Mouse (Mus musculus) midbrain, embryonic 14.5 days (tissue): Measurements from ENCODE around the gene Nxn. TPM values are rescaled to one million over a fixed set of nuclear protein-coding genes. Genes with fewer than 3 reads are reported as not detected.

Experiments
- ATAC-seq: fragments of 200-750 bp; cut with Nextera tagmentation; 2 replicates; pipeline ENCODE4 v1.8.0; 2017; ENCODE audit warnings: moderate number of reproducible peaks, moderate library complexity; ENCODE audit not compliant: low FRiP score, low TSS enrichment
- DNase-seq: peaks from one replicate; pipeline ENCODE4 v3.0.0-alpha.2; 2015
- H3K27ac ChIP-seq: fragments of 300-500 bp; sonication (generic); replicated peaks from 2 replicates; pipeline ENCODE4 v1.5.1; 2014; ENCODE audit warnings: mild to moderate bottlenecking, low read depth, low read length, moderate library complexity
- H3K27me3 ChIP-seq: fragments of 300-500 bp; sonication (generic); 2 replicates; pipeline ENCODE4 v1.6.1; 2014; ENCODE audit warnings: low read length, control low read depth, mixed read lengths; ENCODE audit not compliant: control insufficient read depth, insufficient read depth
- H3K36me3 ChIP-seq: fragments of 300-500 bp; sonication (generic); 2 replicates; pipeline ENCODE4 v1.6.1; 2014; ENCODE audit warnings: low read length, control low read depth; ENCODE audit not compliant: control insufficient read depth, insufficient read depth
- H3K4me1 ChIP-seq: fragments of 300-500 bp; sonication (generic); 2 replicates; pipeline ENCODE4 v1.6.1; 2014; ENCODE audit warnings: mild to moderate bottlenecking, antibody characterized with exemption, low read length, control low read depth; ENCODE audit not compliant: control insufficient read depth, insufficient read depth
- H3K4me2 ChIP-seq: fragments of 300-500 bp; sonication (generic); 2 replicates; pipeline ENCODE4 v1.6.1; 2014; ENCODE audit warnings: mild to moderate bottlenecking, low read length, moderate library complexity
- H3K4me3 ChIP-seq: fragments of 300-500 bp; sonication (generic); replicated peaks from 2 replicates; pipeline ENCODE4 v1.5.1; 2014; ENCODE audit warnings: low read depth, low read length
- H3K9ac ChIP-seq: fragments of 300-500 bp; sonication (generic); replicated peaks from 2 replicates; pipeline ENCODE4 v1.6.1; 2014; ENCODE audit warnings: mild to moderate bottlenecking, low read length, moderate library complexity
- H3K9me3 ChIP-seq: fragments of 300-500 bp; sonication (generic); 2 replicates; pipeline ENCODE4 v1.6.1; 2016; ENCODE audit warnings: low read length, control low read depth, mixed read lengths; ENCODE audit not compliant: control insufficient read depth
- WGBS: fragments of 180-500 bp; shearing (Covaris S2); extraction: QIAGEN DNeasy Blood & Tissue Kit; methylation state at CpG from one replicate; pipeline ENCODE4 v1.1.7; 2014; 5-methylcytosine and 5-hydroxymethylcytosine counted together
- polyA plus RNA-seq: library from polyadenylated mRNA; unstranded; fragments of >200 nt; fragmentation: Nextera tagmentation; extraction: Ambion mirVana; gene quantifications from 2 replicates; pipeline ENCODE4 v1.2.1, GENCODE M21; 2014

Nxn gene
- polyA plus RNA-seq, 1 experiment from 2014 or later, result 28.2 TPM

GRCm38 (mm10) chr11:76314140-76314539 lies 84.8 kb downstream of the Nxn start:
- WGBS, result 87% methylated on average over 6 of the region's 6 CpGs
- H3K4me2 ChIP-seq, result no peak overlapping the region
- ATAC-seq, result no peak

DNA sequence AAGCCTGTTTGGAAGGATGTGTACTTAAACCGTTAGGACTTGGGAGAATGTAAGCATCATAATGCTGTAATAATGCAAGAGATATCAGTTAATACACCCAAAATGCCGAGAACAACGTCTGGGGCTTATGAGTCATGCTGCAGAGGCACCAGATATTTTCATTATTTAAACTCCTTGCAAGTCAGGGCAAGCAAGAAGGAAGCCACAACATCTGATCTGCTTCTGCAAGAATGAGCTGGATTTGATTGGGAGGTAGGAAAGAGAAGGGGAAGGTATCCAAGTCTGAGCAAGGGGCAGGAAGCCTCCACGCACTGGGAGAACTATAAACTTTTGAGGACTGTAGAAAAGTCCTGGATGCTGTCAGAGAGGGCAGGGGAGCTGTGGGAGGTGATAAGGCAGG lies 86.1 kb downstream of the Nxn start:
- no peaks in the 10 kb centered on the region for H3K27me3 ChIP-seq
- no peak overlapping the region for H3K27ac ChIP-seq
- H3K9me3 ChIP-seq, result no peaks in the 10 kb centered on the region
- WGBS, result 85% methylated on average over 4 of the region's 4 CpGs
- no peaks in the 10 kb centered on the region for H3K36me3 ChIP-seq
- no peaks in the 10 kb centered on the region for H3K4me1 ChIP-seq
- H3K9ac ChIP-seq, result no peak overlapping the region
- ATAC-seq (no peak), DNase-seq (no peak)
- no peak overlapping the region for H3K4me3 ChIP-seq
- no peak overlapping the region for H3K4me2 ChIP-seq

More at GRCm38 (mm10) chr11:76314140-76314539, 84.8 kb downstream of the Nxn start:
- no peak overlapping the region for H3K4me3 ChIP-seq
- no peaks in the 10 kb centered on the region for H3K27me3 ChIP-seq
- H3K9ac ChIP-seq, result no peak overlapping the region
- no peak for DNase-seq
- no peaks in the 10 kb centered on the region for H3K4me1 ChIP-seq
- no peak overlapping the region for H3K27ac ChIP-seq
- H3K36me3 ChIP-seq, result no peaks in the 10 kb centered on the region
- no peaks in the 10 kb centered on the region for H3K9me3 ChIP-seq

- Histone ChIP-seq H3K27me3 (no peaks in the 10 kb centered on the region), H3K36me3 (no peaks in the 10 kb centered on the region), H3K4me3 (no peak overlapping the region), H3K27ac (no peak overlapping the region), H3K9ac (no peak overlapping the region; the same call in 1 of the 2 replicates), H3K4me1 (no peaks in the 10 kb centered on the region), H3K4me2 (no peak overlapping the region), H3K9me3 (no peaks in the 10 kb centered on the region)
- WGBS, result 80% methylated on average over 12 of the region's 12 CpGs
- DNase-seq, result no peak
- ATAC-seq, result no peak
Measured at GRCm38 (mm10) chr11:76311224-76312000, 87.5 kb downstream of the Nxn start.

DNA sequence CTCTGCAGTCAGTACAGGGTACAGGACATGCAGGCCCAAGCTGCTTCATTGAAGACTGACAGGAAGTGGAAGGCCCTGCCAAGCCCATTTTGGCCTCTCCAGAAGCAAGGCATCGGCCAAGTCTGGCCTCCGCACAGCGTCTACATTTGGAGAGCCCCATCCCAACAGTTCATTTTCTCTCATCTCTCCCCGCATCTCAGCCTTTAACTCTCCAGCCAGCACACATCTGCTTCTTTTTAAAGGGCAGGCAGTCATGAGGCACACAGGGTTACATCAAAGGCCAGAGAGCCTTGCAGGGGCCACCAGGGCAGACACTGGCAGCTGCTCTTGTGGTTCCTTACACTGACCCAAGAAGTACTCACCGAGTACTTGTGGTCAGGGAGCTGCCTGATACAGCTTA lies 89.1 kb downstream of the Nxn start:
- no peak for ATAC-seq
- WGBS, result 77% methylated on average over 5 of the region's 5 CpGs
- DNase-seq, result no peak
- Histone ChIP-seq H3K4me1 (no peaks in the 10 kb centered on the region), H3K27me3 (no peaks in the 10 kb centered on the region), H3K4me3 (no peak overlapping the region), H3K9ac (no peak overlapping the region), H3K9me3 (no peaks in the 10 kb centered on the region), H3K4me2 (no peak overlapping the region), H3K27ac (no peak overlapping the region), H3K36me3 (no peaks in the 10 kb centered on the region)

DNA sequence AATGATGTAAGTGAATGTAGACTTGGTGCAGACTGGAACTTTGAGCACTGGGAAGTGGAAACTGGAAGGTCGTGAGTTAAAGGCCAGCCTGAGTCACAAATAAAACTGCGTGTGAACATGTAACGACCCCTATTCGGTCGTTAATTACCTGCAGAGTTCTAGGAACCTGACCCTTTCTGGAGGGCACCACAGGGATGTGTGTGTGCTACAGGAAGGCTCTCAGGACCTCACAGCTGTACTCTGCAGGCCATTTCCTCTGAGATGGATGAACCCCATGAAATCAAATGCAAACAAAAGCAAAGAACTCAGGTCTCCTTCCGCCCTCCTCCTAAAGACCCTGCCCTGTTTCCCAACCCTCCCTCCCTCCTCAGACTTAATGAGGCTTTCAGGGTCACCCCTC lies 89.9 kb downstream of the Nxn start:
- Histone ChIP-seq H3K27ac (no peak overlapping the region), H3K9me3 (no peaks in the 10 kb centered on the region), H3K4me3 (no peak overlapping the region), H3K36me3 (no peaks in the 10 kb centered on the region), H3K4me1 (no peaks in the 10 kb centered on the region), H3K9ac (no peak overlapping the region), H3K27me3 (no peaks in the 10 kb centered on the region), H3K4me2 (no peak overlapping the region)
- DNase-seq, result no peak
- ATAC-seq, result no peak
- WGBS, result 59% methylated on average over 6 of the region's 6 CpGs

GRCm38 (mm10) chr11:76306769-76307168 lies 92.2 kb downstream of the Nxn start:
- ATAC-seq (no peak), DNase-seq (no peak)
- H3K9me3 ChIP-seq, result no peaks in the 10 kb centered on the region
- H3K27ac ChIP-seq, result no peak overlapping the region
- no peaks in the 10 kb centered on the region for H3K27me3 ChIP-seq
- H3K36me3 ChIP-seq, result no peaks in the 10 kb centered on the region
- H3K4me3 ChIP-seq, result no peak overlapping the region
- H3K9ac ChIP-seq, result no peak overlapping the region
- H3K4me2 ChIP-seq, result no peak overlapping the region
- 65% methylated on average over 4 of the region's 4 CpGs for WGBS
- no peaks in the 10 kb centered on the region for H3K4me1 ChIP-seq

- DNase-seq (no peak), ATAC-seq (no peak)
- Histone ChIP-seq H3K9ac (no peak overlapping the region), H3K4me1 (no peaks in the 10 kb centered on the region), H3K27ac (no peak overlapping the region), H3K4me2 (no peak overlapping the region), H3K36me3 (no peaks in the 10 kb centered on the region), H3K9me3 (no peaks in the 10 kb centered on the region), H3K27me3 (no peaks in the 10 kb centered on the region), H3K4me3 (no peak overlapping the region)
- WGBS, result 71% methylated on average over 4 of the region's 4 CpGs
Measured at GRCm38 (mm10) chr11:76305571-76305970, 93.4 kb downstream of the Nxn start.

GRCm38 (mm10) chr11:76303368-76303767 lies 95.6 kb downstream of the Nxn start:
- no peaks in the 10 kb centered on the region for H3K36me3 ChIP-seq
- H3K4me3 ChIP-seq, result no peak overlapping the region
- no peak overlapping the region for H3K9ac ChIP-seq
- 57% methylated on average over 11 of the region's 11 CpGs for WGBS
- H3K27me3 ChIP-seq, result no peaks in the 10 kb centered on the region
- no peak overlapping the region for H3K27ac ChIP-seq
- H3K9me3 ChIP-seq, result no peaks in the 10 kb centered on the region
- ATAC-seq, result no peak
- no peak overlapping the region for H3K4me2 ChIP-seq
- no peaks in the 10 kb centered on the region for H3K4me1 ChIP-seq
- no peak for DNase-seq

GRCm38 (mm10) chr11:76300862-76301261 lies 98.1 kb downstream of the Nxn start:
- Histone ChIP-seq H3K27ac (no peak overlapping the region), H3K4me3 (no peak overlapping the region), H3K27me3 (no peaks in the 10 kb centered on the region), H3K4me1 (0 out of 2 replicates have a peak, but pooled peaks cover 4% of the 10 kb centered on the region), H3K4me2 (no peak overlapping the region), H3K9me3 (no peaks in the 10 kb centered on the region), H3K36me3 (no peaks in the 10 kb centered on the region), H3K9ac (no peak overlapping the region)
- DNase-seq (no peak), ATAC-seq (no peak)
- WGBS, result 91% methylated on average over 5 of the region's 5 CpGs
